Mouse (Mus musculus) urinary bladder, adult 2 months (tissue): ENCODE measurements around the gene Kcnj2. TPM values are rescaled to one million over a fixed set of nuclear protein-coding genes. Genes with fewer than 3 reads are reported as not detected.

Source experiments
- DNase-seq: peaks from one replicate; pipeline ENCODE4 v3.0.0; 2022; ENCODE audit warnings: low spot score
- polyA plus RNA-seq: library from polyadenylated mRNA; depleted of rRNA; stranded (reverse); fragments of >200 nt; gene quantifications from 2 replicates; pipeline ENCODE4 v1.2.3, GENCODE M21; 2012; rRNA removed

The Kcnj2 gene
- 2.0 TPM in 2 replicates for polyA plus RNA-seq

GRCm38 (mm10) chr11:111065635-111066298 is at the start of gene Kcnj2:
Gene Kcnj2, plus strand, starts transcription at chr11:111066164.
- peak; percentile 79 for DNase-seq

DNA sequence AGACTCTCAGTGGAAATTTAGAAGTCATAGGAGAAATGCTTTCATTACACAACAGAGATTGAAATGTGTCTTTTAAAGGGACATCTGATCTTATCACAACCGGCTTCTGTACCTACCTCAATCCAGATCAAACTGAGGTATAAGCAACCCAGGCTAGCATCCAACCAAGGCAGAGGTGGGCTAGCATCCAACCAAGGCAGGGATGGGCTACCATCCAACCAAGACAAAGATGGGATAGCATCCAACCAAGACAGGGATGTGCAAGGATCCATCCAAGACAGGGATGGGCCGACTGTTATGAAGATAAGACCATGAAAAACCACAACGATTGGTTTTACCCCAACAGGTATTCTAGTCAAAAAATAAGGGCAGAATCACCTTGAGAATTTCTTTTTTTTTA is 49.8 kb upstream of the Kcnj2 start:
- no peak for DNase-seq

- no peak for DNase-seq
Measured at GRCm38 (mm10) chr11:111020211-111020610, 45.8 kb upstream of the Kcnj2 start.

- no peak for DNase-seq
Measured at GRCm38 (mm10) chr11:111022681-111023281, 43.2 kb upstream of the Kcnj2 start.

DNA sequence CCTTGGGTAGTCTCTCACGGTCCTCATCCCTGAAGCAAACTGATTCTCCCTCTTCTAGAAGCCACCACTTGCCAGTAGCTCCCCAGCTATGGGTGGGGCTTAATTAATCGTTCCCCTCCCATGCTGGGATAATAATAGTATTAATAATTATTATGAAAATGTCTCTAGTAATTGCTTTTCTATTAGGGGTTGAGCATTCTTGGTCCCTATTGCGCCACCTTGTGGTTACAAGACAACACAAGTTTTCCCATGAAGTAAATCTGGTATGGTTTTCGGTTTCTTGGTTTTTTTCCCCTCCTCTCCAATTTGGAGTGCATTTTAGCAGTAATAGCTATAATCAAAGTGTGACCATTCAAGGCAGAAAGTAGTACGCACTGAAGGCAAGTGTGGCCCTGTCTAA is 23.8 kb upstream of the Kcnj2 start:
- DNase-seq: no peak

GRCm38 (mm10) chr11:111043298-111043697 is 22.7 kb upstream of the Kcnj2 start:
- DNase-seq: no peak

DNA sequence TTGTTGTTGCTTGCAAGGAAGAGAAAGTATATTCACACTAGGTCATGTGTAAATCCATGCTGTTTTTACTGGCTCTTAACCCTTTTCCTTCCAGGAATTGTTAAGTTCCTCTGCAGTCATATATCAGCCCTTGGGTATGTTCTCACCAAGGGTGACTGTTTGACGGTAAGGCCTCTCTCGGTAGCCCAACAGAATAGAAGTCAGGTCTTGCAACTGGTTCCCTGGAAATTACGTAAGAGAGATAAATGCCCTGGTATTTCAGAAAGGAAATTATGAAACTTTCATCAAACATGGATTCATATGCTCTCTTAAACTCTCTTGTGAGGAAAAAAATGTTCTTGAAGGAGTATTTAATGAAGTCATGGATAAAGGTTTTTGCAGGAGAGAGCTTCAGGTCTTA is 11.7 kb upstream of the Kcnj2 start:
- DNase-seq: no peak

- no peak for DNase-seq
Measured at GRCm38 (mm10) chr11:111054854-111055822, 10.8 kb upstream of the Kcnj2 start.

DNA sequence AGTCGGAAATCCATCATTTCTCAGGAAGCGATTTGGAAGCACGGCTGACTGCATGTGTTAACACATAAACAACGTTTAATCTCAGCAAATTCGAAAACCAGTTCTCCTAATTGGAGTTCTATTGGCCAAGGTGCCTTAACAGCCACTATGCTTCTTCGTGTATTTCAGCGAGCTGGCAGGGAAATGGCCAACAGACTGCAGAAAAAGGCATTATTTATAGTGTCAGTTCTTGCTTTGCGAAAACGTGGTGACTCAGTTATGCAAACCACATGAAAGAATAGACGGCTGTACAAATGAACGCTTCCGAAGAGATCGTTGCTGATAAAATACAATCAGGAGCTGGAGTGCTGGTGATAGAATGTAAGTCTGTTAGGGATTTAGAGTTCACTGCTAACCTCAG is 9.9 kb upstream of the Kcnj2 start:
- no peak for DNase-seq

- DNase-seq: no peak
Measured at GRCm38 (mm10) chr11:111057435-111057834, 8.5 kb upstream of the Kcnj2 start.

DNA sequence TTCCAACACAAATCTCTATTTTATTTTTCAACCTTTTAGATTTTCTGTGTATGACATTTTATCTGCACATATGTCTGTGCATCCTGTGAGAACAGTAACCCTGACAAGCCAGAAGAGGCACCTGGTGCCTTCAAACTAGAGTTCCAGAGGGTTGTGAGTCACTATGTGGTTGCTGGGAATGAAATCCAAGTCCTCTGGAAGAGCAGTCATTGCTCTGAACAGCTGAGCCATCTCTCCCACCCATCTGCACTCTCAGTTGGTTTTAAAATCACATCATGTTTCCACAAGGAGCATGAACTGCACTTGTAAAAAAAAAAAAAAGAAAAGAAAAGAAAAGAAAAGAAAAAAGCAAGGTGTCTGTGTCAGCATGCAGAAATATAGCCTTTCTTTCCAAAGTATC is 6.5 kb upstream of the Kcnj2 start:
- no peak for DNase-seq

- no peak for DNase-seq
Measured at GRCm38 (mm10) chr11:111060216-111060615, 5.7 kb upstream of the Kcnj2 start.

GRCm38 (mm10) chr11:111064751-111065527 is 1.0 kb upstream of the Kcnj2 start:
- DNase-seq: no peak

DNA sequence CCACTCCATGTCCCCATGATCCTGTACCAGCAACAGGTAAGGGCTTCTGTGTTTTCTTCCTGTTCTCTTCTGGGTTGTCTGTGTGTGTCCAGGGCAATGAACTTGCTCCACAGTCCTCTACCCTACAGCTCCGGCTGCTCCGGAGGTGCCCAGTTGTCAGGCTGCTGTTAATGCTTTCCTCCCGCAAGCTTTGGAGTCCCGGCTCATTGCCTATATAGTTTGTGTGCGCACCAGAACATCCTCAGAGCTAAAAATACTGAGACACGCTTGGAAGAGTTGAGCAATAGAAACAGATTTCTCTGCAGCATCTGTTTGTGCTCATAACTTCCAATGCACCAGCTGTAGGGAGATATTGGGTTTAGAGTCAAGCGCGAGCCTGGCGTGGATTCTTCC is 331 bp downstream of the Kcnj2 start:
- DNase-seq: no peak

- no peak for DNase-seq
Measured at GRCm38 (mm10) chr11:111067787-111068186, 1.8 kb downstream of the Kcnj2 start.

DNA sequence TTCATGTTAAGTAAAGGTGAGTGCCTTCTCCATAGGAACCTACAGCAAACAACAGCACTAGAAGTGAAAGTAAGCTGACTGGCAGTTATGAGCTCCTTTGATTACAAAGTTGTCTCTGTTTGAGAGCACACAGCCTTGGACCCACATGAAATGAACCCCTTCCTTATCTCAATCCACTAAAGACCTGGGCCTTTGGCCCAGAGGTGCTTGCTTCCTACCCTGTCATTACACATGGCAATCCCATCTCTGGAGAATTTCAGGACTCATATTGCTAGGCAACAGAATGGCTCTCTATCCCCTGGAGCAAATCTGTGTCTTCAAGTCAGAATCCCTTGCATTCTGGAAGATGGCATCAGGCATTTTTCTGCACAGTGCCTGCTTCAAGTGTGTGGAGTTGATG is 4.5 kb downstream of the Kcnj2 start:
- DNase-seq: no peak

DNA sequence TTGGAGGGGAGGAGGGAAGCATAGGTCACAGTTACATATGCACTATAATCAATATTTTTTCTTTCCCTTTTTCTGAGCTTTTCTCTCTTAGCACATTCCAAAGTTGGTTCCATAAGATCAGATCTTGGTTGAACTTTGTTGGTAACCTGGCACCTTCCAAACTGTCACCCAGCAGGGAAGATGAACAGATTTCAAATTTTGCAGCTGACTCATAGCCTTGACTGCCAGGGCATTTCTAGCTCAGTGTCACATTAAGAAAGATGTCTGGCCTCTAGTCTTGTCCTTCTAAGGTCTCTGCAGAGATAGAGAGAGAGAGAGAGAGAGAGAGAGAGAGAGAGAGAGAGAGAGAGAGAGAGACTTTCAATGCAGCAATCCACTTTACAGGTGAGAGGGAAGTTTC is 8.2 kb downstream of the Kcnj2 start:
- DNase-seq: no peak

GRCm38 (mm10) chr11:111078107-111078506 is 12.1 kb downstream of the Kcnj2 start:
- no peak for DNase-seq

DNA sequence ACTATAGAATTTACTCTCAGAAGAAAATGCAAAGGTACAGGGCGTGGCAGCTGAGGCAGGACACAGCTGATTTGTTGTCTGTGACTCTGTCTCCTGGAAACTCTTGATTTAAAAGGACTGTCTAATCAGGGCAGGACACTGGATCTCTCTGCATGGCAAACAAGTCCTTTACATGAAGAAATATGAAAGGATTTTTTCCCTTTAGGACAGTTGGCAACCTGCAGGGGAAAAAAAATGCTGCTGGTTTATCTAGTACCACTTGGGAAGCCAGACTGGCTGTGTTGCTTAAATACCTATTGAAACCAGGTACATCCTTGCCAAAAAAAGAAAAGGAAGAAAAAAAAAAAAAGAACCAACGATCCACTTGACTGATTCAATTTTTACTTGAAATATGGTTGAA is 17.0 kb downstream of the Kcnj2 start:
- no peak for DNase-seq

GRCm38 (mm10) chr11:111086933-111087332 is 21.0 kb downstream of the Kcnj2 start:
- no peak for DNase-seq

GRCm38 (mm10) chr11:111088226-111088625 is 22.3 kb downstream of the Kcnj2 start:
- DNase-seq: no peak

DNA sequence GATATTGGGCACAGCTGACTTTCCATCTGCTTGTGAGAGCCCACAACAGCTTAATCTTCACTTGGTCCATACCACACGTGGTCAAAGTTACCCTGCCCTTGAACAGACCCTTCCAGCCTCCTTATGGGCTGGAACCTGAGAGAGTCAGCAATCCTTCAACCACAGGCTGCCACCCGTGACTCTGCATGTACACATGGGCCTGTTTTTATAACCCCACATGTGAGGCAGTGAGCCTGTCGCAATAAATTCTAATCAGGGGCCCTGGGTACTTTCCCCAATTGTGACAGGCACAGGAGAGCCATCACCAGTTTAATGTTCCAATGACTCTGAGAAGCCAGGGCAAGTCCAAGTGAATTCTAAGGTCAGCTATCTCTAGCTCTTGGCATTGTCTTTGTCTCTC is 22.8 kb downstream of the Kcnj2 start:
- DNase-seq: no peak
